Mouse (Mus musculus): ENCODE measurements around the gene Dnm3. TPM values are rescaled to one million over a fixed set of nuclear protein-coding genes. Genes with fewer than 3 reads are reported as not detected.

The Dnm3 gene
- polyA plus RNA-seq, 1 experiment from 2014 or later: 1.6 TPM

GRCm38 (mm10) chr1:162092401-162092800, 385.4 kb downstream of the Dnm3 start:
- no peaks in the 10 kb centered on the region for H3K27me3 ChIP-seq (ENCODE audit: control insufficient read depth, insufficient read depth, low read length)
- H3K36me3 ChIP-seq (ENCODE audit: control insufficient read depth, insufficient read depth, low read length): no peaks in the 10 kb centered on the region
- H3K4me1 ChIP-seq (ENCODE audit: control insufficient read depth in 2 of 2, insufficient read depth in 2 of 2, low read length in 2 of 2): peaks cover 2 to 3% of the 10 kb centered on the region in 2 experiments; a peak in 2 of 4 replicates
- 84% methylated on average over 8 of the region's 8 CpGs for WGBS
- H3K4me2 ChIP-seq (ENCODE audit: low read length): no peak overlapping the region
- peaks cover 3% of the 10 kb centered on the region; the same call in 1 of the 2 replicates for H3K9me3 ChIP-seq (ENCODE audit: control insufficient read depth, low read length)
- H3K4me3 ChIP-seq (ENCODE audit: control insufficient read depth in 1 of 2, insufficient read depth in 1 of 2, low read depth in 1 of 2, low read length in 2 of 2): no peak overlapping the region
- ATAC-seq (ENCODE audit: insufficient number of reproducible peaks, insufficient read depth, low FRiP score, low read depth): no peak
- no peak overlapping the region for H3K27ac ChIP-seq (replicated peaks in 1 of 2; ENCODE audit: control insufficient read depth in 1 of 2, insufficient read depth in 1 of 2, low read depth in 2 of 2, low read length in 2 of 2)
- H3K9ac ChIP-seq (ENCODE audit: low read length): no peak overlapping the region

- Histone ChIP-seq H3K4me2 (ENCODE audit: low read length) (no peak overlapping the region), H3K4me1 (ENCODE audit: control insufficient read depth in 2 of 2, insufficient read depth in 2 of 2, low read length in 2 of 2) (peaks cover 2 to 3% of the 10 kb centered on the region in 2 experiments; a peak in 1 of 4 replicates), H3K36me3 (ENCODE audit: control insufficient read depth, insufficient read depth, low read length) (no peaks in the 10 kb centered on the region), H3K4me3 (ENCODE audit: control insufficient read depth in 1 of 2, insufficient read depth in 1 of 2, low read depth in 1 of 2, low read length in 2 of 2) (no peak overlapping the region), H3K27me3 (ENCODE audit: control insufficient read depth, insufficient read depth, low read length) (no peaks in the 10 kb centered on the region), H3K27ac (replicated peaks in 1 of 2; ENCODE audit: control insufficient read depth in 1 of 2, insufficient read depth in 1 of 2, low read depth in 2 of 2, low read length in 2 of 2) (peak overlapping the region; percentile 20 to 37; a peak in 2 of 4 replicates), H3K9me3 (ENCODE audit: control insufficient read depth, low read length) (no peaks in the 10 kb centered on the region), H3K9ac (ENCODE audit: low read length) (no peak overlapping the region)
- ATAC-seq (ENCODE audit: insufficient number of reproducible peaks, insufficient read depth, low FRiP score, low read depth): no peak
- 48% methylated on average over 9 of the region's 9 CpGs for WGBS
Observed at GRCm38 (mm10) chr1:162083886-162084478, 393.9 kb downstream of the Dnm3 start.

DNA sequence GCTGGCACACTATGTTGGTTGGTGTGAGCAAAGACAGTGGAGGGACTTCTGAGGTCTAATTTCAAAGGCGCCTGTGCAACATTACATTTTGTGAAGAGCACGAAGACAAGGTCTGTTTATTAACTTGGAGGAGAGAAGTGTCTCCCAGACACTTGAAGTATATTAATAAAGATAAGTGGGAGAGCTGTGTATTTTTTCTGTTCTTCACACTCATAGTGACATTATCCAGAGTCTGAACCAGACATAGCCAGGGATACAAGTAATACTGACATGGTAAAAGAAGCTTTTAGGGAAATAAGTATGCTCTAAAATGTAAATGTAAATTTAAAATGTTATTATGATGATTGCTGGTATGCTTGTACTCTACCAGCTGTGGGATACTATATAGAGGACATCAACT, 394.5 kb downstream of the Dnm3 start:
- Histone ChIP-seq H3K9ac (ENCODE audit: low read length) (no peak overlapping the region), H3K4me1 (ENCODE audit: control insufficient read depth in 2 of 2, insufficient read depth in 2 of 2, low read length in 2 of 2) (peaks cover 2 to 3% of the 10 kb centered on the region in 2 experiments; a peak in 1 of 4 replicates), H3K4me3 (ENCODE audit: control insufficient read depth in 1 of 2, insufficient read depth in 1 of 2, low read depth in 1 of 2, low read length in 2 of 2) (no peak overlapping the region), H3K9me3 (ENCODE audit: control insufficient read depth, low read length) (no peaks in the 10 kb centered on the region), H3K36me3 (ENCODE audit: control insufficient read depth, insufficient read depth, low read length) (no peaks in the 10 kb centered on the region), H3K27me3 (ENCODE audit: control insufficient read depth, insufficient read depth, low read length) (no peaks in the 10 kb centered on the region), H3K27ac (replicated peaks in 1 of 2; ENCODE audit: control insufficient read depth in 1 of 2, insufficient read depth in 1 of 2, low read depth in 2 of 2, low read length in 2 of 2) (no peak overlapping the region), H3K4me2 (ENCODE audit: low read length) (no peak overlapping the region)
- ATAC-seq (ENCODE audit: insufficient number of reproducible peaks, insufficient read depth, low FRiP score, low read depth): no peak
- 41% methylated on average over 2 of the region's 2 CpGs for WGBS

DNA sequence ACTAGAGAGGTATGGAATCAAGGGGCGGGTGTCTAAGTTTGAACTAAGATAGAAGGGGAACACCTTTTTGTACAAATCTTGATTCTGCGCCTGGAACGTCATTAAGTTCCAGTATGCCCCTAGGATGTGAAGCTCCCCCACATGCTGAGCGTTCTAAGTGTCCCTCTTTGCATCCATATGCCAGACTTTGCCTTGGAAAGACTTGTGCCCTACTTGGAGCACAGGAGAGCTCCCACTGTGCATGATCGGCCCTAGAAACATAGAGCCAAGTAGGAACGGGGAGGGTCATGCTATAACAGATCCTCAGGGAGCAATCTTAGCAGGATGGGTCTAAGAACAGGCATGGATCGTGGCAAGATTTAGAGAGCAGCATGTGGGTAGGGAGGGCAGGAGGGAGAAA, 395.1 kb downstream of the Dnm3 start:
- Histone ChIP-seq H3K27me3 (ENCODE audit: control insufficient read depth, insufficient read depth, low read length) (no peaks in the 10 kb centered on the region), H3K9me3 (ENCODE audit: control insufficient read depth, low read length) (no peaks in the 10 kb centered on the region), H3K4me1 (ENCODE audit: control insufficient read depth in 2 of 2, insufficient read depth in 2 of 2, low read length in 2 of 2) (peaks cover 2 to 3% of the 10 kb centered on the region in 2 experiments; a peak in 1 of 4 replicates), H3K4me3 (ENCODE audit: control insufficient read depth in 1 of 2, insufficient read depth in 1 of 2, low read depth in 1 of 2, low read length in 2 of 2) (no peak overlapping the region), H3K4me2 (ENCODE audit: low read length) (no peak overlapping the region), H3K9ac (ENCODE audit: low read length) (no peak overlapping the region), H3K36me3 (ENCODE audit: control insufficient read depth, insufficient read depth, low read length) (no peaks in the 10 kb centered on the region), H3K27ac (replicated peaks in 1 of 2; ENCODE audit: control insufficient read depth in 1 of 2, insufficient read depth in 1 of 2, low read depth in 2 of 2, low read length in 2 of 2) (no peak overlapping the region)
- no peak for ATAC-seq (ENCODE audit: insufficient number of reproducible peaks, insufficient read depth, low FRiP score, low read depth)
- 76% methylated on average over 7 of the region's 7 CpGs for WGBS

DNA sequence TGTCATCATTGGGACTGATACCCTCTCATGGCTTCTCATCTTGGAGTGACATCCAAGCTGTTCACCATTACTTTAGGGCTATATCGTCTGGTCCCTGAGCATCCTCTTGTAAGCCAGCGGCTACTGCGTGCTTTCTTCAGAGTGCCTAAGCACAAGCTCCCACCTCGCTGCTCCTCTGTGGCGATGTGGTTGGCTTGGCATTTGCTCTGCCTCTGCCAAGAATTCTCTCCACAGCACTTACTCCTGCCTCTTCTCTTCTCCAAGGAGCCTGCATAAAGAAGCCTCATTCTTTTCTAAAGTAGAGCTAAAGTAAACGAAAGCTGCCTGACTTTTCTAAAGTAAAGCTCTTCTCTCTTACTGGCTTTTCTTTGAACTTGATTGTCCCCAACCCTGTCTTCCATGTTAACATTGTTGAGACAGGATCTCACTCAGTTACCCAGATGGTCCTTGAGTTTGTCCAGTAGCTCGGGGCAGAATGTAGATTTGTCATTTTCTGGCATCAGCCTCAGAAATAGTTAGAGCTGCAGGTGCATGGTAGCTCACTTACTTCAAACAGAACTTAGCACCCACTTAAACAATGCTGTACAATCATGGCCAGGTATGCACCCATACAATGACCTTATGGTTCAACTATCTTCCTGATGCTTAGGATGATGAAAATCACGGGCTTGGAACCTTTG, 396.0 kb downstream of the Dnm3 start:
- no peaks in the 10 kb centered on the region for H3K9me3 ChIP-seq (ENCODE audit: control insufficient read depth, low read length)
- H3K4me2 ChIP-seq (ENCODE audit: low read length): no peak overlapping the region
- H3K4me3 ChIP-seq (ENCODE audit: control insufficient read depth in 1 of 2, insufficient read depth in 1 of 2, low read depth in 1 of 2, low read length in 2 of 2): no peak overlapping the region
- peaks cover 2 to 3% of the 10 kb centered on the region in 2 experiments; a peak in 1 of 4 replicates for H3K4me1 ChIP-seq (ENCODE audit: control insufficient read depth in 2 of 2, insufficient read depth in 2 of 2, low read length in 2 of 2)
- H3K27me3 ChIP-seq (ENCODE audit: control insufficient read depth, insufficient read depth, low read length): no peaks in the 10 kb centered on the region
- no peak overlapping the region for H3K27ac ChIP-seq (replicated peaks in 1 of 2; ENCODE audit: control insufficient read depth in 1 of 2, insufficient read depth in 1 of 2, low read depth in 2 of 2, low read length in 2 of 2)
- H3K36me3 ChIP-seq (ENCODE audit: control insufficient read depth, insufficient read depth, low read length): no peaks in the 10 kb centered on the region
- 82% methylated on average over 8 of the region's 8 CpGs for WGBS
- no peak overlapping the region for H3K9ac ChIP-seq (ENCODE audit: low read length)
- no peak for ATAC-seq (ENCODE audit: insufficient number of reproducible peaks, insufficient read depth, low FRiP score, low read depth)

DNA sequence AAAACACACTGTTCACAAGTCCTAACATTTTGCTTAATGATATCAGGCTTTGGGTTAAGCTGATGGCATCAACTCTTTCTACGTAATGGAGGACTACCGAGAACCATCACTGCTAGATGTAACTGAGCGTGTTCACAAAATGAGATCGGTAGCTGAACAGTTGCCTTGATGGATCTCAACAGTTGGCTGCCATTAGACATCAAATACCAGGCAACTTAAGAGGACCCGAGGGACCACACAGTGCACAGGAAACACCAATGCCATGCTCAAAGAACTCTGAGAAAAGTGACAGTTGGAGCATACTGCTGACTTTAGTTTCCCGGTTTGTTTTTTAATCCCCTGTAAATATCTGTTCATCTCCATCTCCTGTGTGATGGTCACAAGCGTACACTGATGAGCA, 397.8 kb downstream of the Dnm3 start:
- Histone ChIP-seq H3K27ac (replicated peaks in 1 of 2; ENCODE audit: control insufficient read depth in 1 of 2, insufficient read depth in 1 of 2, low read depth in 2 of 2, low read length in 2 of 2) (no peak overlapping the region), H3K4me1 (ENCODE audit: control insufficient read depth in 2 of 2, insufficient read depth in 2 of 2, low read length in 2 of 2) (peaks cover 3 to 6% of the 10 kb centered on the region in 2 experiments; a peak in 1 of 4 replicates), H3K4me2 (ENCODE audit: low read length) (no peak overlapping the region), H3K36me3 (ENCODE audit: control insufficient read depth, insufficient read depth, low read length) (no peaks in the 10 kb centered on the region), H3K9me3 (ENCODE audit: control insufficient read depth, low read length) (no peaks in the 10 kb centered on the region), H3K4me3 (ENCODE audit: control insufficient read depth in 1 of 2, insufficient read depth in 1 of 2, low read depth in 1 of 2, low read length in 2 of 2) (no peak overlapping the region), H3K27me3 (ENCODE audit: control insufficient read depth, insufficient read depth, low read length) (no peaks in the 10 kb centered on the region), H3K9ac (ENCODE audit: low read length) (no peak overlapping the region)
- ATAC-seq (ENCODE audit: insufficient number of reproducible peaks, insufficient read depth, low FRiP score, low read depth): no peak
- 87% methylated on average over 7 of the region's 7 CpGs for WGBS

GRCm38 (mm10) chr1:162077454-162077853, 400.4 kb downstream of the Dnm3 start:
- Histone ChIP-seq H3K9ac (ENCODE audit: low read length) (no peak overlapping the region), H3K36me3 (ENCODE audit: control insufficient read depth, insufficient read depth, low read length) (no peaks in the 10 kb centered on the region), H3K27ac (replicated peaks in 1 of 2; ENCODE audit: control insufficient read depth in 1 of 2, insufficient read depth in 1 of 2, low read depth in 2 of 2, low read length in 2 of 2) (peak overlapping the region in 1 of 2 experiments; percentile 74; a peak in 1 of 4 replicates), H3K4me2 (ENCODE audit: low read length) (no peak overlapping the region), H3K9me3 (ENCODE audit: control insufficient read depth, low read length) (no peaks in the 10 kb centered on the region), H3K4me1 (ENCODE audit: control insufficient read depth in 2 of 2, insufficient read depth in 2 of 2, low read length in 2 of 2) (peaks cover 0 to 3% of the 10 kb centered on the region in 2 experiments; a peak in 1 of 4 replicates), H3K4me3 (ENCODE audit: control insufficient read depth in 1 of 2, insufficient read depth in 1 of 2, low read depth in 1 of 2, low read length in 2 of 2) (no peak overlapping the region), H3K27me3 (ENCODE audit: control insufficient read depth, insufficient read depth, low read length) (no peaks in the 10 kb centered on the region)
- no peak for ATAC-seq (ENCODE audit: insufficient number of reproducible peaks, insufficient read depth, low FRiP score, low read depth)
- 79% methylated on average over 6 of the region's 6 CpGs for WGBS
